Mouse (Mus musculus) heart, adult 2 months (tissue): Measurements from ENCODE around the gene Pde4b.

Experiments used
- CTCF ChIP-seq: fragments of 200-600 bp; IDR thresholded peaks from 2 replicates; pipeline ENCODE4 v1.8.1; 2022; ENCODE audit warnings: antibody characterized with exemption, mild to moderate bottlenecking, moderate library complexity
- POLR2A ChIP-seq: fragments of 200-500 bp; IDR thresholded peaks from 2 replicates; pipeline ENCODE4 v1.6.1; 2011; ENCODE audit warnings: mild to moderate bottlenecking, low read depth, low read length, control low read depth; ENCODE audit not compliant: insufficient read depth

DNA sequence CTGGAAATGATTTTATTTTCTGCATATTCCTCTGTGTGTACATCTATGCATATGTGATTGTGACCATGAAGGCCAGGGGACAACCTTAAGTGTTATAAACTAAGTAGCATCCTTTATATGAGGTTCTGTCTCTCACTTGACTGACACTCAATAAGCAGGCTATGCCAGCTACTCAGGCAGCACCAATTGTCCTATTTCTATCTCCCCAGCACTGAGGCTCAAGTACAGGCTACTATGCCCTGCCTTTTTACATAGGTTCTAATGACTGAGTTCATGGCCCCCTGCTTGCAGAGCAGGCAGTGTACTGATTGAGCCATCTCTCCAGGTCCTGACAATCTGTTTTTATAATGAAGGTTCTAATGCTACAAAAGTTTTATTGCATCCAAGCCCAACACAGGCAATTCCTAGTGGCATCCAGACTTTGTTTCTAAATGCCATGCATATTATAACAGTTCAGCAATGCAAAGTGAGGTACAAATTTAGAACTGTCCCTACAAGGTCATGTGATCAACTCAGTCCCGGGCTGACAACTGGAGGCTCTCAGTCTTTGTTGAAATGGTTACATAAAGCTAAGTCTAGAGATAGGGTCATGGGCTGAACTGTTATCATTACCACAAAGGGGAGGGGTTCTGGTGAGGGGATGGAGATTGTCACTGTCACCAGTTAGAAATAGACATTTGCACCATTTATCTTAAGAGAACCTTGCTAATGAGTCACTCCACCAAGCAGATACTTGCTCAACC lies 295.6 kb downstream of the Pde4b start:
- no peak for TF ChIP-seq CTCF
- no peak for TF ChIP-seq POLR2A
